Mouse (Mus musculus) MEL (cell line): Measurements from ENCODE around the gene Ripor2.

Experiments used
- CTCF ChIP-seq, 3 experiments: IDR thresholded peaks in 2 of 3; conservative IDR thresholded peaks in 1 of 3; 2 replicates each; pipeline ENCODE4 v1.5.1; 2011 to 2012; ENCODE audit warnings: low read length in 3 of 3, low read depth in 2 of 3, mild to moderate bottlenecking in 2 of 3, improper control_type of control experiment in 1 of 3, inconsistent platforms in 1 of 3, mixed read lengths in 1 of 3, moderate library complexity in 1 of 3; ENCODE audit not compliant: control insufficient read depth in 1 of 3, insufficient read depth in 1 of 3, poor library complexity in 1 of 3, severe bottlenecking in 1 of 3
- RCOR1 ChIP-seq: IDR thresholded peaks from 2 replicates; pipeline ENCODE4 v1.6.1; 2012; ENCODE audit warnings: low read depth, mild to moderate bottlenecking, inconsistent platforms, low read length, improper control_type of control experiment
- TAL1 ChIP-seq: IDR thresholded peaks from 2 replicates; pipeline ENCODE4 v1.6.1; 2012; ENCODE audit warnings: mild to moderate bottlenecking, inconsistent platforms, low read length, moderate library complexity, mixed read lengths

DNA sequence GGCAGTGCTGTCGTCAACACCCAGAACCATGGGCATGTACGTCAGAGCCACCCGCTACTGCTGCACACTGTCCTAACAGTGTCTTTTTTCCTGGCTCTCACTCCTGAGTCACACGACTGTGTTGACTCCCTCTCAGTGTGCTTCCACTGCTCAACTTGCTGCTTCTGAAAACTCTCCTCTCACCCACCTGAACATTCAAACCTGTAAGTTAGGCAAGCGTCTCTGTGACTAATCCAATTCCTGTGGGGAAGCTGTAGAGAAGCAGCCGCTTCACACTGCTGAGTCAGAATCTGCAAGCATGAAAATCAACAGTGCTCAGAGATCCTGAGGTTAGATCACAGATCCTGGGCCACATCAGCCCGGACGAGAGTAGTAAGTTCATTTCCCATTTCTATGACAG lies 169.4 kb downstream of the Ripor2 start:
- no peak for TF ChIP-seq RCOR1
- no peak for TF ChIP-seq TAL1
- TF ChIP-seq CTCF (IDR thresholded peaks at IDR 0.05 in 2 of 3, conservative IDR thresholded peaks at IDR 0.05 in 1 of 3; ENCODE audit: control insufficient read depth in 1 of 3, insufficient read depth in 1 of 3, low read depth in 2 of 3, low read length in 3 of 3, poor library complexity in 1 of 3, severe bottlenecking in 1 of 3), result no peak
